Mouse (Mus musculus): ENCODE measurements around the gene Fgfrl1. TPM values are rescaled to one million over a fixed set of nuclear protein-coding genes. Genes with fewer than 3 reads are reported as not detected.

Gene Fgfrl1
- polyA plus RNA-seq (2014; fragmentation: Illumina TruSeq; extraction: RNeasy Lipid Tissue Mini Kit (QIAGEN cat#74804)): 6.7 TPM

GRCm38 (mm10) chr5:108692271-108692670, at the start of gene Fgfrl1:
Gene Fgfrl1, plus strand, starts transcription at chr5:108692382.

GRCm38 (mm10) chr5:108659698-108660631, 32.2 kb upstream of the Fgfrl1 start, which contains the start of gene Idua:
Gene Idua, plus strand, starts transcription at chr5:108660331.

GRCm38 (mm10) chr5:108668977-108669936, 22.9 kb upstream of the Fgfrl1 start, which contains the start of gene Dgkq:
Gene Dgkq, minus strand, starts transcription at chr5:108669672.

GRCm38 (mm10) chr5:108675251-108675816, 16.8 kb upstream of the Fgfrl1 start, which contains the start of gene Slc26a1:
Gene Slc26a1, minus strand, starts transcription at chr5:108675569.

Other genes starting within 250 kb of the Fgfrl1 start
- gene Mfsd7a, start 243.5 kb upstream of the Fgfrl1 start, polyA plus RNA-seq (2014; fragmentation: Illumina TruSeq; extraction: RNeasy Lipid Tissue Mini Kit (QIAGEN cat#74804)): 0.57 TPM
- 49.1 TPM for gene Pcgf3, start 231.2 kb upstream of the Fgfrl1 start, polyA plus RNA-seq (2014; fragmentation: Illumina TruSeq; extraction: RNeasy Lipid Tissue Mini Kit (QIAGEN cat#74804))
- 0.48 TPM for gene Cplx1, start 142.4 kb upstream of the Fgfrl1 start, polyA plus RNA-seq (2014; fragmentation: Illumina TruSeq; extraction: RNeasy Lipid Tissue Mini Kit (QIAGEN cat#74804))
- gene Gak, start 62.6 kb upstream of the Fgfrl1 start, polyA plus RNA-seq (2014; fragmentation: Illumina TruSeq; extraction: RNeasy Lipid Tissue Mini Kit (QIAGEN cat#74804)): 44.5 TPM
- 24.3 TPM for gene Tmem175, start 62.6 kb upstream of the Fgfrl1 start, polyA plus RNA-seq (2014; fragmentation: Illumina TruSeq; extraction: RNeasy Lipid Tissue Mini Kit (QIAGEN cat#74804))
- gene Idua, start 32.1 kb upstream of the Fgfrl1 start, polyA plus RNA-seq (2014; fragmentation: Illumina TruSeq; extraction: RNeasy Lipid Tissue Mini Kit (QIAGEN cat#74804)): 12.3 TPM
- 3.6 TPM for gene Dgkq, start 22.7 kb upstream of the Fgfrl1 start, polyA plus RNA-seq (2014; fragmentation: Illumina TruSeq; extraction: RNeasy Lipid Tissue Mini Kit (QIAGEN cat#74804))
- gene Slc26a1, start 16.8 kb upstream of the Fgfrl1 start, polyA plus RNA-seq (2014; fragmentation: Illumina TruSeq; extraction: RNeasy Lipid Tissue Mini Kit (QIAGEN cat#74804)): not detected
- gene Rnf212, start 82.6 kb downstream of the Fgfrl1 start, polyA plus RNA-seq (2014; fragmentation: Illumina TruSeq; extraction: RNeasy Lipid Tissue Mini Kit (QIAGEN cat#74804)): 0.66 TPM
- not detected for gene Tmed11, start 103.0 kb downstream of the Fgfrl1 start, polyA plus RNA-seq (2014; fragmentation: Illumina TruSeq; extraction: RNeasy Lipid Tissue Mini Kit (QIAGEN cat#74804))
- gene Vmn2r8, start 116.5 kb downstream of the Fgfrl1 start, polyA plus RNA-seq (2014; fragmentation: Illumina TruSeq; extraction: RNeasy Lipid Tissue Mini Kit (QIAGEN cat#74804)): not detected
- gene Vmn2r9, start 160.2 kb downstream of the Fgfrl1 start, polyA plus RNA-seq (2014; fragmentation: Illumina TruSeq; extraction: RNeasy Lipid Tissue Mini Kit (QIAGEN cat#74804)): not detected